Comparison of ENCODE assay signal across 15 mouse cellular contexts in the genomic region with DNA sequence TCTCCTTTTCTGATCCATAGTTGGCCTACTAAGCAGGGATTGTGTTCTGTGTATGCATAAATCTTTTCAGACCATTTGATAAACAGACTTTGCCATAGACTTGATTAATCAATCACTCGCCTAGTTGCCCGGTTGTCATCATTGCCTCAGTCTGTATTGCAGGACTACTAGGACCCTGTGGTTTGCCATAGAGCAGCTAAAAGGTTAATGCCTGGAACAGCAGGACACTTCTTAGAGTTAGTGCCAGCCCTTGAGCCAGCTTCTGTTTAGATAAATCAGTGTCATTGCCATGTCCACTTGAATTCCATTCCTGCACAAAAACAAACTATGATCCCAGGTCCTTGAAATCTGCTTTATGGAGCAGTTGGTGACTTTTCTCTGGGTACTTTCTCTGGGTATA. TPM values are rescaled to one million over a fixed set of nuclear protein-coding genes. Genes with fewer than 3 reads are reported as not detected.
"Had no signal": no experiment of that assay in that cellular context is flagged by ENCODE, and none has a peak within 500 bp of the region (broad histone marks: within the 10 kb centered on the region; RNA-seq: fewer than 3 reads in every experiment).

No protein-coding gene starts in this region.

- H3K27me3 ChIP-seq: liver, embryonic 12.5 days; lung, embryonic 15.5 days; midbrain, embryonic 15.5 days; neural tube, embryonic 12.5 days had no signal

- H3K36me3 ChIP-seq: limb, embryonic 12.5 days; liver, embryonic 12.5 days; lung, embryonic 15.5 days; midbrain, embryonic 15.5 days; neural tube, embryonic 12.5 days had no signal

- DNase-seq: kidney, postnatal 10 days; kidney, postnatal 4 days; lung, postnatal 14 days; thymus, adult 18-20 months; thymus, postnatal 14 days had no signal

- ATAC-seq: liver, embryonic 12.5 days; midbrain, embryonic 15.5 days had no signal

- H3K4me3 ChIP-seq: layer of hippocampus, adult 2 months; limb, embryonic 12.5 days; liver, embryonic 12.5 days; lung, embryonic 15.5 days; megakaryocyte, embryonic 14.5 days; midbrain, embryonic 15.5 days; neural tube, embryonic 12.5 days had no signal

- H3K9ac ChIP-seq: limb, embryonic 12.5 days; liver, embryonic 12.5 days; lung, embryonic 15.5 days; midbrain, embryonic 15.5 days; neural tube, embryonic 12.5 days had no signal

- H3K27ac ChIP-seq: layer of hippocampus, adult 2 months; limb, embryonic 12.5 days; liver, embryonic 12.5 days; lung, embryonic 15.5 days; macrophage; midbrain, embryonic 15.5 days; neural tube, embryonic 12.5 days had no signal

- H3K4me1 ChIP-seq: limb, embryonic 12.5 days; lung, embryonic 15.5 days; megakaryocyte, embryonic 14.5 days; midbrain, embryonic 15.5 days; neural tube, embryonic 12.5 days had no signal

RNA-seq across cellular contexts. Expression of a gene that starts 51.7 kb away (rescaled TPM):
- polyA plus RNA-seq: macrophage had no signal

RNA-seq across cellular contexts. Expression of a gene that starts 58.5 kb away (rescaled TPM):
- total RNA-seq: monocyte, adult 5-6 weeks; neutrophil, adult 5-6 weeks had no signal
- polyA plus RNA-seq: macrophage had no signal
